Mouse (Mus musculus): ENCODE measurements around the gene Fam78a. TPM values are rescaled to one million over a fixed set of nuclear protein-coding genes. Genes with fewer than 3 reads are reported as not detected.

Gene Fam78a
- total and polyA plus RNA-seq, 3 experiments: 16.0 to 17.4 TPM; not detected in 1

DNA sequence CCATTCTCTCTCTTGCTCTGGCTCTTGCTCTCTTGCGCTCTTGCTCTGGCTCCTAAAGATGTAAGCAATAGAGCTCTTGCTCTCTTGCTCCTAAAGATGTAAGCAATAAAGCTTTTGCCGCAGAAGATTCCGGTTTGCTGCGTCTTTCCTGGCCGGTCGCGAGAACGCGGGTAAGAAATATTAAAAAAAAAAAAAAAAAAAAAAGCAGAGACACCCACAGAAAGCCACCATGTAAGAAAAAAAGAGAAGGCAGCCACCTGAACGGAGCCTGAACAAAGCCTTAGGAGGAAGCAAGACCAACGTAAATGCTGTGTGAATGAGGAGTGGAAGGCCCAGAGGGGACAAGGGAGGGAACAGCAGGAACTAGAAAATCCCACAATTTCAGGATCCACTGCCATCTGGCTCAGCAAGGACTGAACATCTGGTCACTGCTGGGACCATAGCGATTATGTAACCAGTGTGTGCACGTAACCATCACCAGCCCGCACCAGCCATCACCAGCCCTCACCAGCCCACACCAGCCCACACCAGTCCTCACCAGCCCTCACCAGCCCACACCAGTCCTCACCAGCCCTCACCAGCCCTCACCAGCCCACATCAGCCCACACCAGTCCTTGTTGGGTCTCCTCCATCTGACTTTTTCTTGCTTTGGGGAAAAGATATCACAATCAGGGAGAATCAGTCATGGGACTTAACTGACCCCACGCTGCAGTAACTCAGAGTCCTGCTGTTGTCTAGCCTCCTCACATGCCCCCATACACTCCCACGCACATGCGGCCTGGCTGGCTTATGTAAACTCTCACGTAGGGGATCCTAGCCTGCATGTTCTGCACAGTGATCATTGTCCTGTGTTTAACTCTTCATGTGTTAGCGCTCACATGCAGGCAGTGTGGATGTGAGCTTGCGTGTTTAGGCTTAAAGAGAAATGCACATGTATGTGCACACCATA is 35.4 kb upstream of the Fam78a start:
- no peaks in the 10 kb centered on the region for H3K9me3 ChIP-seq (replicated peaks; ENCODE audit: insufficient read depth, low read length)
- no peak for DNase-seq (ENCODE audit: low read depth, low spot score)
- H3K9ac ChIP-seq (ENCODE audit: control insufficient read depth, low read depth, low read length, poor library complexity, severe bottlenecking): no peak overlapping the region
- H3K4me1 ChIP-seq (ENCODE audit: control insufficient read depth in 1 of 2, insufficient read depth in 2 of 2, low read length in 2 of 2): peaks cover 9 to 10% of the 10 kb centered on the region in 2 experiments
- H3K79me2 ChIP-seq (ENCODE audit: control insufficient read depth, insufficient read depth, low read length, poor library complexity): no peaks in the 10 kb centered on the region
- H3K4me3 ChIP-seq (ENCODE audit: control insufficient read depth in 1 of 2, insufficient read depth in 1 of 2, low read depth in 2 of 2, low read length in 2 of 2): no peak overlapping the region
- H3K27ac ChIP-seq (ENCODE audit: control insufficient read depth, low read depth, low read length): no peak overlapping the region
- no peaks in the 10 kb centered on the region; a peak in 1 of 4 replicates for H3K36me3 ChIP-seq (ENCODE audit: control insufficient read depth in 1 of 2, insufficient read depth in 2 of 2, low read length in 2 of 2)
- TF ChIP-seq TAL1 (IDR thresholded peaks at IDR 0.05; ENCODE audit: low read length) (no peak), MYC (IDR thresholded peaks at IDR 0.05; ENCODE audit: low read depth, low read length) (no peak), POLR2AphosphoS2 (IDR thresholded peaks at IDR 0.05; ENCODE audit: low read length) (no peak), POLR2A (IDR thresholded peaks at IDR 0.05; ENCODE audit: control insufficient read depth in 1 of 2, insufficient read depth in 1 of 2, low read depth in 1 of 2, low read length in 2 of 2, poor library complexity in 1 of 2) (no peak), HCFC1 (IDR thresholded peaks at IDR 0.05; ENCODE audit: low read depth, low read length) (no peak), SMC3 (IDR thresholded peaks at IDR 0.05; ENCODE audit: low read depth, low read length) (no peak), ZMIZ1 (IDR thresholded peaks at IDR 0.05; ENCODE audit: low read depth, low read length) (no peak), TBP (IDR thresholded peaks at IDR 0.05; ENCODE audit: low read depth, low read length) (no peak), MAFK (IDR thresholded peaks at IDR 0.05; ENCODE audit: borderline replicate concordance, low read depth, low read length) (no peak), POLR2AphosphoS5 (IDR thresholded peaks at IDR 0.05; ENCODE audit: borderline replicate concordance, low read depth, low read length) (no peak), CTCF (IDR thresholded peaks at IDR 0.05 in 2 of 3, conservative IDR thresholded peaks at IDR 0.05 in 1 of 3; ENCODE audit: control insufficient read depth in 1 of 3, insufficient read depth in 1 of 3, low read depth in 2 of 3, low read length in 3 of 3, poor library complexity in 1 of 3, severe bottlenecking in 1 of 3) (no peak), RAD21 (IDR thresholded peaks at IDR 0.05; ENCODE audit: low read depth, low read length) (no peak), RCOR1 (IDR thresholded peaks at IDR 0.05; ENCODE audit: low read depth, low read length) (no peak), NRF1 (IDR thresholded peaks at IDR 0.05; ENCODE audit: insufficient read depth, low read depth, low read length, poor library complexity, severe bottlenecking) (no peak), UBTF (IDR thresholded peaks at IDR 0.05; ENCODE audit: borderline replicate concordance, insufficient read depth, low read depth, low read length) (no peak), USF1 (IDR thresholded peaks at IDR 0.05; ENCODE audit: low read depth, low read length) (no peak), BHLHE40 (IDR thresholded peaks at IDR 0.05; ENCODE audit: borderline replicate concordance, low read depth, low read length) (no peak), ETS1 (IDR thresholded peaks at IDR 0.05; ENCODE audit: low read depth, low read length) (no peak), USF2 (IDR thresholded peaks at IDR 0.05; ENCODE audit: borderline replicate concordance in 1 of 2, insufficient read depth in 1 of 2, low read depth in 1 of 2, low read length in 2 of 2) (no peak)
- no peaks in the 10 kb centered on the region for H3K27me3 ChIP-seq (ENCODE audit: control insufficient read depth in 1 of 2, insufficient read depth in 2 of 2, low read length in 2 of 2)

Measured in MEL (cell line).